Mouse (Mus musculus): Measurements from ENCODE around the gene Jak1.

GRCm38 (mm10) chr4:101238589-101238988, 26.5 kb downstream of the Jak1 start:
- TF ChIP-seq TAL1 (IDR thresholded peaks at IDR 0.05; ENCODE audit: low read length) (no peak), GATA1 (IDR thresholded peaks at IDR 0.05; ENCODE audit: low read length) (no peak)

Data from erythroblast, embryonic 14.5 days (primary cell).